Mouse (Mus musculus) ZHBTc4 (cell line): ENCODE data around the gene Babam2.

Experiments used
- DNase-seq: peaks from one replicate; pipeline ENCODE4 v3.0.0-alpha.2; 2011; ENCODE audit warnings: low read depth, low spot score

Babam2 gene

GRCm38 (mm10) chr5:32043153-32043552 is 345.7 kb downstream of the Babam2 start:
- no peak for DNase-seq

- DNase-seq, result no peak
Observed at GRCm38 (mm10) chr5:32043996-32044395, 346.5 kb downstream of the Babam2 start.

GRCm38 (mm10) chr5:32051899-32052298 is 354.4 kb downstream of the Babam2 start:
- DNase-seq, result no peak

- DNase-seq, result no peak
Observed at GRCm38 (mm10) chr5:32052467-32052866, 355.0 kb downstream of the Babam2 start.

GRCm38 (mm10) chr5:32053476-32053875 is 356.0 kb downstream of the Babam2 start:
- no peak for DNase-seq

- DNase-seq, result no peak
Observed at GRCm38 (mm10) chr5:32055676-32056075, 358.2 kb downstream of the Babam2 start.

- DNase-seq, result no peak
Observed at GRCm38 (mm10) chr5:32056126-32056525, 358.6 kb downstream of the Babam2 start.

GRCm38 (mm10) chr5:32058481-32059253 is 361.2 kb downstream of the Babam2 start:
- no peak for DNase-seq

- no peak for DNase-seq
Observed at GRCm38 (mm10) chr5:32059254-32059796, 361.8 kb downstream of the Babam2 start.

GRCm38 (mm10) chr5:32060485-32060884 is 363.0 kb downstream of the Babam2 start:
- DNase-seq, result no peak

- DNase-seq, result peak; percentile 33
Observed at GRCm38 (mm10) chr5:32061854-32062253, 364.4 kb downstream of the Babam2 start.

- no peak for DNase-seq
Observed at GRCm38 (mm10) chr5:32064341-32065105, 367.0 kb downstream of the Babam2 start.

- no peak for DNase-seq
Observed at GRCm38 (mm10) chr5:32066015-32066734, 368.7 kb downstream of the Babam2 start.

GRCm38 (mm10) chr5:32066839-32067238 is 369.4 kb downstream of the Babam2 start:
- no peak for DNase-seq

GRCm38 (mm10) chr5:32068616-32069015 is 371.1 kb downstream of the Babam2 start:
- DNase-seq, result no peak

GRCm38 (mm10) chr5:32069096-32069495 is 371.6 kb downstream of the Babam2 start:
- DNase-seq, result no peak

GRCm38 (mm10) chr5:32069566-32070169 is 372.2 kb downstream of the Babam2 start:
- DNase-seq, result no peak

GRCm38 (mm10) chr5:32070781-32071180 is 373.3 kb downstream of the Babam2 start:
- DNase-seq, result no peak

- no peak for DNase-seq
Observed at GRCm38 (mm10) chr5:32071314-32071713, 373.8 kb downstream of the Babam2 start.

GRCm38 (mm10) chr5:32071824-32072223 is 374.3 kb downstream of the Babam2 start:
- no peak for DNase-seq

- DNase-seq, result no peak
Observed at GRCm38 (mm10) chr5:32072877-32073276, 375.4 kb downstream of the Babam2 start.
